Mouse (Mus musculus) ovary, postnatal 36 days (tissue): ENCODE measurements around the gene Selenoo.

ENCODE experiments used
- DNase-seq: peaks from one replicate; pipeline ENCODE4 v3.0.0; 2022; ENCODE audit warnings: low spot score, mixed read lengths

Selenoo gene

GRCm38 (mm10) chr15:89126622-89127021 is 37.7 kb downstream of the Selenoo start:
- no peak for DNase-seq

- no peak for DNase-seq
These were observed 38.6 kb downstream of the Selenoo start for GRCm38 (mm10) chr15:89127364-89127940.

DNA sequence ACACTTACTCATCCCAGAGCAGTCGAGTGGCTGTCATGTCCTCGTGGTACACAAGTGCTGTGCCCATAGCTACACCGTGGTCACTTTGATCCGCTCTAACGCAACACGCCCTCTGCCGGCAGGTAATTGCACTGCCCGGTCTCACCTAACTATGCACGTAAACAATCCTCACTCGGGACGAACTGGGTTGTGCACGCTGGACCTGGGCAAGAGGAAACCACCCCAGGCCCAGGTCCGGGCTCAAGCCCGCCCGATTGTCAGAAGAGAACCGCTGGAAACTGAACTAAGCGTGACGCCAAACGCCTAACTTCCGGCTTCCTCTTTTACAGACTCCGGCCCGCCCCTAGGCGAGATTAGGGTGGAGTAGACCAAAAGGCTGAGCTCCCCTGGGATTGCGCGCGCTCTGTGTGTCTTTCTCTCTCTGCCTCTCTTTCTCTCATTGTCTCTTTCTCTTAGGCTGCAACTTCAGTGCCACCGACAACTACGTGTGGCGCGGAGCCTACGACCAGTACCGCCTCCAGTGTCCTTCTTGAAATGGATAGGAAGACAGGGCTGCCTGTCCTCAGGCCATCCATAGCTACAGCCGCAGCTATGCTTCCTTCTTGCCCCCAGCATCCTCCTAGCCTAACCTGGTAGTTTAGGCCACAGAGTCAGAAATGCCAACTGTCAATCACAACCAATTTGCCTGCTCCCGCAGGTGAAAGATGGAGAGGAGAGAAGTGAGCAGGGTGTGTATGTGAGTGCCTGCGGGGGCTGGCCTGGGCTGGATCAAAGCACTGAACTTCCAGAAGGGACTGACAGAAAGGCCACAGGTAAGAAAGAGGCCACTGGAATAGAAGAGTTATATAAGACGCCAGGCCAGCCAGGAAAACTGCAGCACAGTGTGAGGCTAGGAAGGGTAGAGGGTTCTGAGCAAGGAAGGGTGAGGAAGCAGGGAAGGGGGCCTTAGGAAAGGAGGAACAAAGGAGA is 39.8 kb downstream of the Selenoo start, which contains the start of gene Hdac10:
Gene Hdac10, minus strand, starts transcription at position 319 of the 969 bp plus-strand sequence.
- DNase-seq: peak; percentile 78

- no peak for DNase-seq
These were observed 41.4 kb downstream of the Selenoo start for GRCm38 (mm10) chr15:89130245-89130644.

DNA sequence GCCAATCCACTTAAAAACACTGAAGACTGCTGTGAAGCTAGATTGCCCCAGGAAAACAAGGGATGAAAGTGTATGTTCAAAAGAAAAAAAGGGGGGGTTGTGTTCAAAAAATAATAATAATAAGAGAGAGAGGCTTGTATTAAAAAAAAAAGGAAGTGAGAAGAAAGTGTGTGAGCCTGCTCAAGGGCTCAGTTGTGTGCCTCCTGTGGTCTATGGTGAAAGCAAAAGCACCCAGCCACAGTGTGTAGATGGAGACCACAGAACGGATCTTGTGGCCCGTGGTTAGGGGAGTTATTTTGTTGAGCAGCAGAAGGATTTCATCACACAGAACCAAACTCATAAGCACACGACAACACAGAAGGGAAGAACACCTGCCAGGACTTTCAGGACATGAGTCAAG is 42.4 kb downstream of the Selenoo start:
- DNase-seq: no peak

DNA sequence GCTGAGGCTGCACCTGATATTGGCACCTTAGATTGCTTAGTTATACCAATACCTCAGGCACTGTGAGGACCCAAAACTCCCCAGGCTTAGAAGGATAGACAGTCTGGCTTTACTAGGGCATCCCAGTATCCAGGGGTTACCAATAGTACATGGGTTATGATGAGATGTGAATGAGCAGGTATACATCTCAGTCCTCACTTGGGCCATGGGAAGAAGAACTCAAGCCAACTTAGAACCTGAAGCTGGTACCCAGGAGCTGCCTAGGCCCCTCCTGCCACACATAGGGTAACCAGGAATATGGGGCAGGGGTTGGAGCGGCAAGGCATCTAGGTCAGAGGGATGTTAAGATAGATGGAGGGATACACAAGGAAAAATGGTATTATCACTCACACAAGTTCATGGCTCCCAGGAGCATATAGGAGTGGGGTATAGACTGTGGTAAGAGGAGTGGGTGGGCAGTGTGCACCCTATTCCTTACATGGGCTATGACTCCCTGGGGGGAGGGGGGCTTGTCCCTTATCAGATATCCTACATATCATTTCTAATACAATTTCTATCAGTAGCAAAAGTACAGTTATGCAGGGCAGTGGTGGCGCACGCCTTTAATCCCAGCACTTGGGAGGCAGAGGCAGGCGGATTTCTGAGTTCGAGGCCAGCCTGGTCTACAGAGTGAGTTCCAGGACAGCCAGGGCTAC is 47.7 kb downstream of the Selenoo start:
- no peak for DNase-seq

DNA sequence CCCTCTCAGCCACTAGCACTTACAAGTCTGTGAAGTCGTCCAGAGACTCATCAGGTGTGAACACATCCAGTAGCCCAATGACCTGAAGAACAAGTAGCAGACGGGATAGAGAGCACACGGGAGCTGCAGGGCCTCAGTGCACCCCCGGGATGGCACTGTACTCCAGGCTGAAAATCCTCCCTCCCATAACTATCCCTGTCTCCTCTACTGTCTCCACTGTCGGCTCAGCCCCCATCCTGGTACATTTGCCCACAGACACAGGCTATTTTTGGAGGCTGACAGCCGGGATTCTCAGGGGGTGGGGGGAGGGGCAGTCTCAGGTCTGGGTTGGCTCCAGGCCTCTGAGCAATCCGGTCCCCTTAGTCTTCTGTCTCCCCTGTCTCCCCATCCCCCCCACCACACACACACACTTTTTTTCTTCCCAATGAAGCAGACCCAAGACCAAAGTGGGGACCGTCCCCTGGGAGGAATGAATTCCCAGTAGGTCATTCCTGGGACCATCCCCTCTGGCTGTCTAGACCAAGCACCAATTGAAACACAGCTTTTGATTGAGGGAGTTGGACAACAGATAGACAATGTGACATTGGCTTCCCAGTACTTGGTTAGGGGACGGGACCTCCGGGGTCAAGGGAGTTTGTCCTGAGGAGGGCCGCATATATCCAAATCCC is 48.6 kb downstream of the Selenoo start:
- no peak for DNase-seq

DNA sequence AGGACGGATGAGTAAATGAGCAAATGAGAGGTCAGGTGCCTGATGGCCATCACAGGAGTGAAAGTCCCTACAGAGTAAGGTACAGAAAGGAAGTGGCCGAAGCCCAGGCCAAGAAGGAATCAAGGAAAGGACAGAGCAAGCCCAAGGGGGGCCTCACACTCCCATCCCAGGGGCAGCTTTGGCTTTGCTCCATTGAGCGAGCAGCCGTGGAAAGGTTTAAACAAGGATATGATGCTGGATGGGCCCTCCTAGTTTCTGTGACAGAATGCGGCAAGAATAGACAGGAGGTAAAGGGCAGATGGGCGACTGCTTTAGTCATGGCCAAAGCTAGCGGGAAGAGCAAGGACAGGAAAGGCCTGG is 49.1 kb downstream of the Selenoo start:
- no peak for DNase-seq

- DNase-seq: no peak
These were observed 49.6 kb downstream of the Selenoo start for GRCm38 (mm10) chr15:89138531-89138930.

DNA sequence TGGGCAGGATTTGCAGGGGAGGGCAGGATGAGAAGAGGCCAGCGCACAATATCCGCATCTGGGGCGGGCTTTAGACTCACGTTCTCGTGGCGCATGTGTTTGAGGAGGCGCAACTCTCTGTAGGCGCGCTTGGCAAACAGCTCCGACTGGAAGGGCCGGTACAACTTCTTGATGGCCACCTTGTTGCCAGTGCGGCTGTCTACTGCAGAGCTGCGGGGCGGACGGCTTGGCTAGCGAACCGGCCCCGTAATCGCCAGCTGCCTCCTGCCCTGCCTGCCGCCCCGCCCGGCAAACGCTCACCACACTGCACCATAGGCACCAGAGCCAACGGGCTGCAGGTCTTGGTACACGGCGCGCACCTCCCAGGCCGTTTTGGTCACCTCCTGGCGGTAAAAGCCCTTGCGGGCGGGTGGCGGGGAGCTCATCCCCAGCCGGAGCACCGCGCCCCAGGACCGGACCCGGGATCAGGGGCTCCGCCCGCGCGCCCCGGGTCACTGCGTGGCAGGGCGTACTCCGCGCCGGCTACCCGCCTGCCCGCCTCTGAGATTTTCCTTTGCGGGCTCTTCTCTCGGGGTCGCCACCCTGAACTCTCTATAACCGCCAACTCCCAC is 51.3 kb downstream of the Selenoo start:
- DNase-seq: peak; percentile 44

- peak; percentile 45 for DNase-seq
These were observed 51.9 kb downstream of the Selenoo start, which contains the start of gene Mapk12 for GRCm38 (mm10) chr15:89140659-89141252. TSS of gene Mapk12 (minus strand) at chr15:89140703.

GRCm38 (mm10) chr15:89141443-89141842 is 52.6 kb downstream of the Selenoo start:
- no peak for DNase-seq

GRCm38 (mm10) chr15:89141905-89142304 is 53.0 kb downstream of the Selenoo start:
- DNase-seq: no peak

DNA sequence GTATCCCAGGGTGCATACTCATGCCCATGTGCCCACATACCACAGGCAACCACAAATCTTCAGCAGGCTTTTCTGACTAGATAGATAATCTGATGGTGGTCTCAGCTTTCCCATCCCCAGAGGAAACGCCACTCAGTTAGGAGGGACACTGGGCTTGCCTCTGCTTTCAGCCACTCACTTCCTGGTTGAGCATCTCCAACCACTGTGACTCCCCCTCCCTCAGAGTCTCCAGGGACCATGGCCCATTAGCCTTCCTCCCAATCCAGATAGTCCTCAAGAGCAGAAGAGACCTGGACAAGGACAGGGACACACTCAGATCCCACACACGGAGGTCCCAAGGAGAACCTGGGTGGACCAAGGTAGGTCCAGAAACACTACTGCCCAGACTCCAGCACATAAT is 54.2 kb downstream of the Selenoo start:
- no peak for DNase-seq

DNA sequence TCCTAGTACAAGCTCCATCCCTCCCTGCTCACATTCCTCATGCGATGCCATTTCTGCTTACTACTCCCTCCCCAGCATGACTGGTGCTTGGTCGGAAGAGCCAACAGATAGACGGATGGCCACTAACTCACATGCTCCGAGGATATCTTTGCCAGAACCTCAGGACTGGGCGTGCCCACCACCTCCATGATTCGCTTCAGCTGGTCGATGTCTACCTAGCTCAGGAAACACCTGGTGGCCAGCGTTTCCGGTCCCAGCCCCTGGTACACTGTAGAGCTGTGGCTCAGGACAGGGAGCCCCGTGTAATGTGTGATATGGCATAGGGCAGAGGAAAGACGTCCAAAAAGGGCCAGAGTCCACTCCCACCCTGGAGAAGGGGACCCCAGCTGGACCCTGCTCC is 56.1 kb downstream of the Selenoo start:
- DNase-seq: no peak

DNA sequence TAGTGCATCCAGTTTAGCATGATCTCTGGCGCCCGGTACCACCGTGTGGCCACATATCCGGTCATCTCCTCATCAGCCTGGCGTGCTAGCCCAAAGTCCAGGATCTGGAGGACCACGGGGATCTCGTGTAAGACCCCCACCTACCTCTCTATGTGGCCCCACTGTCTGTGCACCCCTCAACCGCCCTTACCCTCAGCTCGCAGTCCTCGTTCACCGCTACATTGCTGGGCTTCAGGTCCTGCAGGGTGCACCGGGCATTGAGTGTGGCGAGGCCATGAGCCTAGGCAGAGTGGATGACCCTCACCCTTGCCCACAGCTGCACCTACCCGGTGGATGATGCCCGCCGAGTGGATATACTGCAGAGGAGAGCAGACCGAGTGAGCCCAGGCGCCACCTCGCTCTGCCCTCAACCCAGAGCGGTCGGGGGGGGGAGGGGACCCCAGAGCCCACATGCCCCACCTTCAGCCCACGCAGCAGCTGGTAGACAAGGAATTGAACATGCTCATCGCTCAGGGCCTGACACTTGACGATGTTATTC is 57.0 kb downstream of the Selenoo start:
- DNase-seq: no peak

GRCm38 (mm10) chr15:89146537-89146936 is 57.7 kb downstream of the Selenoo start:
- DNase-seq: no peak

DNA sequence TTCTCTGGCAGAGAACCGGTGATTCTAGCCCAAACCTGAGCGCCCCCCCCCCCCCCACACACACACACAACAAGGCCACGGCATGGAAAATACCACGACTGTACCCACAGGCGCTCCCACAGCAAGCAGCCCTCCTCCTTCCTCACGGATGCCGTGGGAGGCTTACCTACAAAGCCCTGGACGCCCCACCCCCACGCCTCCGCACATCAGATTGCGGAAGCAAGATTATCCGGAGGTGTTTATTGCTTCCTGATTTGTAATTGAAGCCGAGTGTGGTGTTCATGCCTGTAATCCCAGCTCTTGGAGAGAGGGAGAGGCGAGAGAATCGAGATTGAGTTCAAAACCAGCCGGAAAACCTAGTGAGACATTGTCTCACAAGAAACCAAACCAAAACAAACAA is 58.1 kb downstream of the Selenoo start:
- no peak for DNase-seq

DNA sequence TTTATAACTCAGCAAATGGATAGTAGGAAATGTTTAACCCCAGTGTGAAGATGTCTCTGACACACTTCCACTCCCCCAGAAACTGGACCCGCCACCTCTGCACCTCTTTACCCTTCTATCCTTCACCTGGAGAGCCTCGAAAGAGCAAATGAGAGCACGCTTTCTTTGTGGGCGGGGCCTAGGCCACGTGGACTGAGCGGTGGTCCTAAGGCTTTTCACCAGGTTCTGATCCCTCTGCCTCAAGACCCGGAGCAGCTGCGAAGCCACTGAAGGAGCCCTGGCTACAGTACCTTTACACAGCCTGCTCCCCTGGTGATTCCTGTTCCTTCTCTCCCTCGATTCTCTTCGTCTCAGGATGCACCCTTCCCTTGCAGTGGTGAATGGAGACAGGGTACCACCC is 58.6 kb downstream of the Selenoo start:
- no peak for DNase-seq

DNA sequence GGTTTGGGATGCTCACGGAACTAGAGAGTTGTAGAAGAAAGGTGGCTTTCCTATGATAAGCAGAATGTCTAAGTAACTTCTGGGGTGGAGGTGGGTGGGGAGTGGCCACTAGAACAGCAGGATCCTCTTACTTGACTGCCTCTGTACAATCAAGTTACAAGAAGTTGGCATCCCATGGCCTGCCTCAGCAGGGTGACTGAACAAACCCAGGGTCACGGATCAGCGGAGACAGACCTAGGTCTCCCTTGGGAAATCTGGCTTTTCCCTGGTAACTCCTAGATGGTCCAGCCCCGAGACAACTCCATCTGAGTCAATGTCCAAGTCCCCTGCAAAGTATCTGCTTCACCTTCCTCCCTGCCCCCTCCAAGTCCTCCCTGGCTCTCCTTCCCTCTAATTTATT is 59.0 kb downstream of the Selenoo start:
- DNase-seq: no peak
